Comparison of ENCODE assay signal across 16 mouse cellular contexts in the genomic region with DNA sequence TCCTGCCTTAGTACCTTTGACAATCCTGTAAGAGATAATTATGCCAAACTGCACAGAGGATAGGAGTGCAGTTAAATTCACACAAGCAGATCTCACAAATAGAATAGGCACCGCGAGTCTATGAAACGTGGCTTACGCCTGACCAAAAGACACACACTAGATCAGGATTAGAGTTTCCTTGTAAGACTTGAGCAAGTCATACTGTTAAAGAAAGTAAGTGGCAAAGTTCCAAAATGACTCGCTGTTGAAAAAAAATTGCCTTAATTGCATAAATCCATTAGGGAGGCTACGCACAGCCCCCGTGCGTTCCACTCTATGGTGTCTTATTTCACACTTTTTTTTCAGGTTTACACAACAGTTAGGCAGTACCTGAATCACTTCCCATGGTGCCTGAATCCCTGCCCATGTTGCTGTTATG. TPM values are rescaled to one million over a fixed set of nuclear protein-coding genes. Genes with fewer than 3 reads are reported as not detected.
A peak's percentile ranks its signal among the peaks of the same experiment; 100 is the strongest.
DNase-seq lines count a peak whose midpoint lies in the region; ATAC-seq and TF ChIP-seq lines count a peak whose summit lies in the region.
"Had no signal": no experiment of that assay in that cellular context is flagged by ENCODE, and none has a peak within 500 bp of the region (broad histone marks: within the 10 kb centered on the region; RNA-seq: fewer than 3 reads in every experiment).

No protein-coding gene starts in this region.

- H3K4me3 ChIP-seq in forebrain, embryonic 14.5 days (ENCODE audit: low read depth, low read length), result no peak overlapping the region
- no peak overlapping the region for H3K4me3 ChIP-seq in forebrain, embryonic 11.5 days (ENCODE audit: low read depth, low read length)
- no peak overlapping the region for H3K4me3 ChIP-seq in liver, embryonic 12.5 days
- no peak overlapping the region for H3K4me3 ChIP-seq in liver, embryonic 11.5 days (ENCODE audit: low read depth, low read length)
- no peak overlapping the region for H3K4me3 ChIP-seq in cortical plate, adult 2 months (ENCODE audit: insufficient read depth, low read length)
- H3K4me3 ChIP-seq: erythroblast, embryonic 14.5 days; hindbrain, embryonic 10.5 days had no signal

- peaks cover 3% of the 10 kb centered on the region; the same call in 1 of the 2 replicates for H3K4me1 ChIP-seq in forebrain, embryonic 14.5 days (ENCODE audit: control insufficient read depth, insufficient read depth, low read length)
- H3K4me1 ChIP-seq in forebrain, embryonic 11.5 days (replicated peaks; ENCODE audit: control insufficient read depth, insufficient read depth, low read length), result no peaks in the 10 kb centered on the region
- peaks cover 31% of the 10 kb centered on the region for H3K4me1 ChIP-seq in liver, embryonic 12.5 days
- peaks cover 6% of the 10 kb centered on the region; the same call in 1 of the 2 replicates for H3K4me1 ChIP-seq in liver, embryonic 11.5 days (replicated peaks; ENCODE audit: control insufficient read depth, insufficient read depth, low read length)
- H3K4me1 ChIP-seq in cortical plate, adult 2 months (ENCODE audit: control insufficient read depth, insufficient read depth, low read length), result peaks cover 1% of the 10 kb centered on the region; the same call in 1 of the 2 replicates
- H3K4me1 ChIP-seq: hindbrain, embryonic 10.5 days had no signal

- DNase-seq in forebrain, embryonic 14.5 days (ENCODE audit: low spot score), result peak; percentile 57
- DNase-seq in forebrain, embryonic 11.5 days (ENCODE audit: low spot score), result no peak
- DNase-seq in liver, embryonic 11.5 days (ENCODE audit: low spot score), result no peak
- DNase-seq in 416B (ENCODE audit: low read depth), result peak; percentile 91
- DNase-seq in gastrocnemius, postnatal 25 days, result no peak
- DNase-seq in retina, embryonic 14.5 days (ENCODE audit: low spot score), result no peak
- DNase-seq: cerebellum, adult 8-10 months; kidney, adult 11 months; kidney, postnatal 10 days; left cerebral cortex, postnatal 4 days; thymus, postnatal 4 days had no signal

- H3K36me3 ChIP-seq in forebrain, embryonic 14.5 days (ENCODE audit: control insufficient read depth, insufficient read depth, low read length), result no peaks in the 10 kb centered on the region
- H3K36me3 ChIP-seq in forebrain, embryonic 11.5 days (ENCODE audit: control insufficient read depth, insufficient read depth, low read length), result no peaks in the 10 kb centered on the region
- no peaks in the 10 kb centered on the region for H3K36me3 ChIP-seq in liver, embryonic 12.5 days
- no peaks in the 10 kb centered on the region for H3K36me3 ChIP-seq in liver, embryonic 11.5 days (ENCODE audit: control insufficient read depth, insufficient read depth, low read length)
- H3K36me3 ChIP-seq: hindbrain, embryonic 10.5 days had no signal

- no peak for TF ChIP-seq POLR2A in cortical plate, adult 2 months (IDR thresholded peaks at IDR 0.05; ENCODE audit: extremely low read depth, insufficient read depth, low read length)

- TF ChIP-seq CTCF in cortical plate, adult 2 months (IDR thresholded peaks at IDR 0.05; ENCODE audit: extremely low read depth, insufficient read depth, low read length), result no peak

- no peak overlapping the region for H3K9ac ChIP-seq in forebrain, embryonic 14.5 days (ENCODE audit: low read length)
- no peak overlapping the region for H3K9ac ChIP-seq in forebrain, embryonic 11.5 days (ENCODE audit: low read length)
- H3K9ac ChIP-seq in liver, embryonic 12.5 days, result no peak overlapping the region
- no peak overlapping the region for H3K9ac ChIP-seq in liver, embryonic 11.5 days (ENCODE audit: low read depth, low read length)

- no peak; the same call in 1 of the 2 replicates for ATAC-seq in forebrain, embryonic 14.5 days
- ATAC-seq in forebrain, embryonic 11.5 days (replicated peaks; ENCODE audit: low FRiP score), result no peak
- no peak for ATAC-seq in liver, embryonic 12.5 days
- ATAC-seq in liver, embryonic 11.5 days (replicated peaks; ENCODE audit: low FRiP score), result no peak

- H3K27me3 ChIP-seq in forebrain, embryonic 14.5 days (replicated peaks; ENCODE audit: control insufficient read depth, insufficient read depth, low read length), result no peaks in the 10 kb centered on the region
- H3K27me3 ChIP-seq in forebrain, embryonic 11.5 days (ENCODE audit: control insufficient read depth, insufficient read depth, low read length), result no peaks in the 10 kb centered on the region
- no peaks in the 10 kb centered on the region for H3K27me3 ChIP-seq in liver, embryonic 12.5 days (replicated peaks)
- no peaks in the 10 kb centered on the region for H3K27me3 ChIP-seq in liver, embryonic 11.5 days (replicated peaks; ENCODE audit: control insufficient read depth, insufficient read depth, low read length)

- 45% methylated on average over 8 of the region's 8 CpGs for WGBS in forebrain, embryonic 14.5 days
- WGBS in forebrain, embryonic 11.5 days, result 90% methylated on average over 8 of the region's 8 CpGs
- 80% methylated on average over 8 of the region's 8 CpGs for WGBS in liver, embryonic 12.5 days (ENCODE audit: insufficient replicate concordance)
- 79% methylated on average over 8 of the region's 8 CpGs for WGBS in liver, embryonic 11.5 days

- H3K9me3 ChIP-seq in forebrain, embryonic 14.5 days (replicated peaks; ENCODE audit: control insufficient read depth, low read length), result no peaks in the 10 kb centered on the region
- no peaks in the 10 kb centered on the region for H3K9me3 ChIP-seq in forebrain, embryonic 11.5 days (ENCODE audit: control insufficient read depth, low read length)
- no peaks in the 10 kb centered on the region for H3K9me3 ChIP-seq in liver, embryonic 12.5 days (replicated peaks)
- no peaks in the 10 kb centered on the region for H3K9me3 ChIP-seq in liver, embryonic 11.5 days (ENCODE audit: control insufficient read depth, low read length)
- H3K9me3 ChIP-seq: G1E; hindbrain, embryonic 10.5 days had no signal

- no peak overlapping the region for H3K4me2 ChIP-seq in forebrain, embryonic 14.5 days (ENCODE audit: low read length)
- no peak overlapping the region for H3K4me2 ChIP-seq in forebrain, embryonic 11.5 days (ENCODE audit: low read depth, low read length, severe bottlenecking)
- no peak overlapping the region for H3K4me2 ChIP-seq in liver, embryonic 12.5 days
- no peak overlapping the region for H3K4me2 ChIP-seq in liver, embryonic 11.5 days

- no peak overlapping the region for H3K27ac ChIP-seq in forebrain, embryonic 14.5 days (ENCODE audit: low read depth, low read length)
- no peak overlapping the region for H3K27ac ChIP-seq in forebrain, embryonic 11.5 days (ENCODE audit: low read depth, low read length)
- H3K27ac ChIP-seq in liver, embryonic 12.5 days, result peak overlapping the region; percentile 5; the same call in 1 of the 2 replicates
- no peak overlapping the region for H3K27ac ChIP-seq in liver, embryonic 11.5 days (ENCODE audit: low read depth, low read length)
- 0 out of 2 replicates have a peak overlapping the region, but pooled peaks have one; percentile 30 for H3K27ac ChIP-seq in cortical plate, adult 2 months (ENCODE audit: insufficient read depth, low read length)
- H3K27ac ChIP-seq: hindbrain, embryonic 10.5 days had no signal

RNA-seq across cellular contexts. Expression of a gene that starts 23.0 kb away (rescaled TPM):
- polyA plus RNA-seq in forebrain, embryonic 14.5 days (2014; fragmentation: Nextera tagmentation; extraction: Ambion mirVana), result 1.1 and 1.3 TPM in 2 replicates
- polyA plus RNA-seq in forebrain, embryonic 11.5 days (2014; fragmentation: Nextera tagmentation; extraction: Ambion mirVana), result 1.1 and 1.5 TPM in 2 replicates
- polyA plus RNA-seq in liver, embryonic 12.5 days (2016; fragmentation: Nextera tagmentation; extraction: Ambion mirVana), result 3.1 and 3.2 TPM in 2 replicates
- 2.9 and 3.9 TPM in 2 replicates for polyA plus RNA-seq in liver, embryonic 11.5 days (2014; fragmentation: Nextera tagmentation; extraction: Ambion mirVana)
- polyA plus RNA-seq in cortical plate, adult 2 months (2012; rRNA removed), result 2.1 and 2.4 TPM in 2 replicates
- 1 to 10 TPM; 2.1 to 4.0 TPM for total RNA-seq in gastrocnemius, postnatal 25 days (2021)

RNA-seq across cellular contexts. Expression of a gene that starts 41.1 kb away (rescaled TPM):
- 7.1 and 8.4 TPM in 2 replicates for polyA plus RNA-seq in forebrain, embryonic 14.5 days (2014; fragmentation: Nextera tagmentation; extraction: Ambion mirVana)
- polyA plus RNA-seq in forebrain, embryonic 11.5 days (2014; fragmentation: Nextera tagmentation; extraction: Ambion mirVana), result 4.9 and 5.2 TPM in 2 replicates
- 1.8 and 2.0 TPM in 2 replicates for polyA plus RNA-seq in liver, embryonic 12.5 days (2016; fragmentation: Nextera tagmentation; extraction: Ambion mirVana)
- polyA plus RNA-seq in liver, embryonic 11.5 days (2014; fragmentation: Nextera tagmentation; extraction: Ambion mirVana), result 2.6 and 3.1 TPM in 2 replicates
- 19.1 and 19.2 TPM in 2 replicates for polyA plus RNA-seq in cortical plate, adult 2 months (2012; rRNA removed)
- 1 to 10 TPM; 2.9 to 3.4 TPM for total RNA-seq in gastrocnemius, postnatal 25 days (2021)
- polyA plus RNA-seq: erythroblast, embryonic 14.5 days had no signal

RNA-seq across cellular contexts. Expression of a gene that starts 49.2 kb away (rescaled TPM):
- polyA plus RNA-seq in forebrain, embryonic 14.5 days (2014; fragmentation: Nextera tagmentation; extraction: Ambion mirVana), result 0.61 and 1.2 TPM in 2 replicates
- polyA plus RNA-seq in forebrain, embryonic 11.5 days (2014; fragmentation: Nextera tagmentation; extraction: Ambion mirVana), result 3.5 and 3.9 TPM in 2 replicates
- polyA plus RNA-seq in liver, embryonic 12.5 days (2016; fragmentation: Nextera tagmentation; extraction: Ambion mirVana), result 0.66 and 1.2 TPM in 2 replicates
- polyA plus RNA-seq in liver, embryonic 11.5 days (2014; fragmentation: Nextera tagmentation; extraction: Ambion mirVana), result 1.0 and 1.1 TPM in 2 replicates
- 3.8 and 3.9 TPM in 2 replicates for polyA plus RNA-seq in cortical plate, adult 2 months (2012; rRNA removed)
- 10 to 100 TPM in 1 of 2 experiments, 1 to 10 TPM in 1; 7.7 to 10.1 TPM for total RNA-seq in gastrocnemius, postnatal 25 days (2021)
- total RNA-seq: G1E had no signal
- polyA plus RNA-seq: erythroblast, embryonic 14.5 days; G1E had no signal

Comparison
In these comparisons a context has a peak if more than half of its experiments do, and no peak if none do; other contexts are left out.
1. DNase-seq: peak in forebrain, embryonic 14.5 days (single experiment) and 416B (single experiment); none in forebrain, embryonic 11.5 days (single experiment), liver, embryonic 11.5 days (single experiment), gastrocnemius, postnatal 25 days (single experiment) and retina, embryonic 14.5 days (single experiment).
2. H3K27ac ChIP-seq: peak in liver, embryonic 12.5 days (single experiment) and cortical plate, adult 2 months (single experiment); none in forebrain, embryonic 14.5 days (single experiment), forebrain, embryonic 11.5 days (single experiment) and liver, embryonic 11.5 days (single experiment).